Mouse (Mus musculus): ENCODE measurements around the gene Rassf7.

DNA sequence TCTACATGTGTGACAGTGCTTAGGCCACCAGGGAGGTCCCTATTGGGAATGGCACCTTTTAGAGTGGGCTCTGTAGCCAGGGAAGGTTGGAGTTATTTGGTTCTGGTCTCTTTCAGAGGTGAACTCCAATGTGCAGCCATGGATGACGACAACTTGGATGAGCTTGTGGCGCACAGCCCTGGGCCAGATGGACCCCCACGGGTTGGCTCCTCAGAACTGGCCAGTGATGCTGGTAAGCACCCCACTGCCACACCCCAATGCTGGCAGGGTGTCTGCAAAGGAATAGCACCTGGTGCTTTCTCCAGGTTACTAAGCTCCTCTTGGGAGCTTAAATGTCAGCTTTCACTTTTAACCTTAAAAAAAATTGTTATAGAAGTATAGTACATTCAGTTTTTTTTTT is 15.5 kb downstream of the Rassf7 start:
- no peak for TF ChIP-seq CTCF (IDR thresholded peaks at IDR 0.05; ENCODE audit: control insufficient read depth, insufficient read depth, insufficient read length)
- TF ChIP-seq MYOG (IDR thresholded peaks at IDR 0.05; ENCODE audit: control insufficient read depth, extremely low read depth, insufficient read length): no peak
- TF ChIP-seq USF1 (IDR thresholded peaks at IDR 0.05; ENCODE audit: low read depth): no peak
- no peak for TF ChIP-seq FOSL1 (IDR thresholded peaks at IDR 0.05; ENCODE audit: insufficient read depth, low read length, poor library complexity, severe bottlenecking)
- no peak for TF ChIP-seq MAX (IDR thresholded peaks at IDR 0.05)
